In the genomic region with DNA sequence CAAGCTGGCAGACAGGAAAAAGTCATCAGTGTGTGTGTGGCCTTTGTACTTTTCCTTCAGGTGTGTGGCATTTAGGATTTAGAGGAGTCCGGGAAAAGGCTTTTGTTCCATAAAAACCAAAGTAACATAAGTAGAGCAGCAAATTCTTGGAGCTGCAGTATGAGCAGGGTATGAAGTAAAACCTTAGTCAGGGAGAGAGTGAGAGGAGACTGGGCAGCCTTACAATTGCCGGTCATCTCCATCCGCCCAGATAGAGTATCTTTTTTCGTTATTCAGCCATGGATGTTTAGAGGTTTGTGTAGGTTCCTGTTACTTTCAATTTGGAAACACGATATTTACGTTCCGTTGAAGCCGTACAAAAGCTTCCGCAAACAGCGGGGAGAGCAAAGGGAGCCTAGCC, we compare ENCODE assay signal across 28 mouse cellular contexts.
A peak's percentile ranks its signal among the peaks of the same experiment; 100 is the strongest.
DNase-seq lines count a peak whose midpoint lies in the region; ATAC-seq lines count a peak whose summit lies in the region.
"Had no signal": no experiment of that assay in that cellular context is flagged by ENCODE, and none has a peak within 500 bp of the region (broad histone marks: within the 10 kb centered on the region; RNA-seq: fewer than 3 reads in every experiment).

No protein-coding gene starts in this region.

- H3K4me3 ChIP-seq in heart, embryonic 16.5 days (ENCODE audit: low read length), result no peak overlapping the region
- H3K4me3 ChIP-seq in heart, embryonic 12.5 days, result no peak overlapping the region
- no peak overlapping the region for H3K4me3 ChIP-seq in limb, embryonic 15.5 days
- H3K4me3 ChIP-seq in limb, embryonic 10.5 days, result no peak overlapping the region
- H3K4me3 ChIP-seq: hindbrain, embryonic 10.5 days; hindbrain, embryonic 15.5 days; limb, embryonic 12.5 days; megakaryocyte, embryonic 14.5 days; midbrain, embryonic 12.5 days; neural tube, embryonic 13.5 days had no signal

- WGBS in heart, embryonic 16.5 days, result 70% methylated on average over 10 of the region's 10 CpGs
- 78% methylated on average over 10 of the region's 10 CpGs for WGBS in heart, embryonic 12.5 days
- 62% methylated on average over 10 of the region's 10 CpGs for WGBS in limb, embryonic 15.5 days
- 93% methylated on average over 10 of the region's 10 CpGs for WGBS in limb, embryonic 10.5 days

- peaks cover 6% of the 10 kb centered on the region; the same call in 1 of the 2 replicates for H3K36me3 ChIP-seq in heart, embryonic 16.5 days (ENCODE audit: control insufficient read depth, insufficient read depth)
- peaks cover 21% of the 10 kb centered on the region for H3K36me3 ChIP-seq in heart, embryonic 12.5 days
- no peaks in the 10 kb centered on the region; the same call in 1 of the 2 replicates for H3K36me3 ChIP-seq in limb, embryonic 15.5 days
- H3K36me3 ChIP-seq in limb, embryonic 10.5 days, result peaks cover 13% of the 10 kb centered on the region; the same call in 1 of the 2 replicates
- H3K36me3 ChIP-seq: hindbrain, embryonic 15.5 days; midbrain, embryonic 12.5 days; neural tube, embryonic 13.5 days had no signal

- 0 out of 2 replicates have a peak overlapping the region, but pooled peaks have one; percentile 17 for H3K4me2 ChIP-seq in heart, embryonic 16.5 days (ENCODE audit: low read depth, low read length)
- no peak overlapping the region for H3K4me2 ChIP-seq in heart, embryonic 12.5 days
- 0 out of 2 replicates have a peak overlapping the region, but pooled peaks have one; percentile 12 for H3K4me2 ChIP-seq in limb, embryonic 15.5 days
- H3K4me2 ChIP-seq: hindbrain, embryonic 15.5 days; limb, embryonic 12.5 days; liver, embryonic 11.5 days; midbrain, embryonic 12.5 days; neural tube, embryonic 13.5 days had no signal

- H3K9ac ChIP-seq in heart, embryonic 16.5 days (ENCODE audit: low read length), result no peak overlapping the region
- H3K9ac ChIP-seq in heart, embryonic 12.5 days, result no peak overlapping the region
- H3K9ac ChIP-seq in limb, embryonic 15.5 days, result no peak overlapping the region
- H3K9ac ChIP-seq: hindbrain, embryonic 15.5 days; limb, embryonic 12.5 days; midbrain, embryonic 12.5 days; neural tube, embryonic 13.5 days had no signal

- H3K4me1 ChIP-seq in heart, embryonic 16.5 days (ENCODE audit: control insufficient read depth, insufficient read depth, low read length), result peaks cover 14% of the 10 kb centered on the region
- peaks cover 19% of the 10 kb centered on the region for H3K4me1 ChIP-seq in heart, embryonic 12.5 days (replicated peaks)
- no peaks in the 10 kb centered on the region for H3K4me1 ChIP-seq in limb, embryonic 15.5 days
- H3K4me1 ChIP-seq in limb, embryonic 10.5 days, result no peaks in the 10 kb centered on the region
- H3K4me1 ChIP-seq: hindbrain, embryonic 10.5 days; hindbrain, embryonic 15.5 days; limb, embryonic 12.5 days; midbrain, embryonic 12.5 days; neural tube, embryonic 13.5 days had no signal

- H3K9me3 ChIP-seq in heart, embryonic 16.5 days (replicated peaks; ENCODE audit: control insufficient read depth, low read length), result no peaks in the 10 kb centered on the region
- H3K9me3 ChIP-seq in heart, embryonic 12.5 days (replicated peaks), result no peaks in the 10 kb centered on the region
- no peaks in the 10 kb centered on the region for H3K9me3 ChIP-seq in limb, embryonic 15.5 days
- H3K9me3 ChIP-seq in limb, embryonic 10.5 days (replicated peaks), result no peaks in the 10 kb centered on the region
- H3K9me3 ChIP-seq: hindbrain, embryonic 10.5 days; hindbrain, embryonic 15.5 days; limb, embryonic 12.5 days; megakaryocyte, embryonic 14.5 days; midbrain, embryonic 12.5 days; neural tube, embryonic 13.5 days had no signal

- no peaks in the 10 kb centered on the region for H3K27me3 ChIP-seq in heart, embryonic 16.5 days (ENCODE audit: control insufficient read depth, insufficient read depth, low read length)
- no peaks in the 10 kb centered on the region for H3K27me3 ChIP-seq in heart, embryonic 12.5 days (replicated peaks)
- no peaks in the 10 kb centered on the region for H3K27me3 ChIP-seq in limb, embryonic 15.5 days
- H3K27me3 ChIP-seq in limb, embryonic 10.5 days (ENCODE audit: low read depth, poor library complexity, severe bottlenecking), result no peaks in the 10 kb centered on the region
- H3K27me3 ChIP-seq: hindbrain, embryonic 15.5 days; limb, embryonic 12.5 days; megakaryocyte, embryonic 14.5 days; midbrain, embryonic 12.5 days; neural tube, embryonic 13.5 days had no signal

- no peak for DNase-seq in frontal cortex, postnatal 25 days (ENCODE audit: low spot score in 2 of 2)
- no peak for DNase-seq in limb, embryonic 10.5 days (ENCODE audit: low spot score)
- DNase-seq in B cell, adult 2 months, result no peak
- no peak for DNase-seq in ovary, postnatal 36 days (ENCODE audit: low spot score)
- DNase-seq: adrenal gland, postnatal 14 days; cerebellum, adult 11-12 months; cerebellum, adult 9-11 months; embryo, embryonic 11 days; gastrocnemius, postnatal 10 days; kidney, adult 11 months; kidney, postnatal 36 days; layer of hippocampus, postnatal 36 days; lung, postnatal 4 days; thymus, postnatal 14 days had no signal

- peak overlapping the region; percentile 4; the same call in 1 of the 2 replicates for H3K27ac ChIP-seq in heart, embryonic 16.5 days (ENCODE audit: low read length)
- no peak overlapping the region for H3K27ac ChIP-seq in heart, embryonic 12.5 days (ENCODE audit: poor library complexity, severe bottlenecking)
- 0 out of 2 replicates have a peak overlapping the region, but pooled peaks have one; percentile 11 for H3K27ac ChIP-seq in limb, embryonic 15.5 days
- no peak overlapping the region for H3K27ac ChIP-seq in limb, embryonic 10.5 days
- H3K27ac ChIP-seq: hindbrain, embryonic 10.5 days; hindbrain, embryonic 15.5 days; limb, embryonic 12.5 days; midbrain, embryonic 12.5 days; neural tube, embryonic 13.5 days had no signal

- peak; percentile 72 for ATAC-seq in frontal cortex, adult (ENCODE audit: low TSS enrichment)
- ATAC-seq in heart, embryonic 16.5 days (replicated peaks; ENCODE audit: extremely low read depth, insufficient read depth, low FRiP score), result no peak
- no peak for ATAC-seq in heart, embryonic 12.5 days (ENCODE audit: insufficient number of reproducible peaks, low FRiP score)
- ATAC-seq in limb, embryonic 15.5 days (ENCODE audit: insufficient number of reproducible peaks, low FRiP score, low TSS enrichment, low read depth), result no peak
- ATAC-seq: CD4-positive, CD25-positive, alpha-beta regulatory T cell, adult 4 months; forebrain, embryonic 14.5 days; inflammation-experienced regulatory T-cells, adult 6 months had no signal

Comparison
In these comparisons a context has a peak if more than half of its experiments do, and no peak if none do; other contexts are left out.
1. H3K27ac ChIP-seq: peak in heart, embryonic 16.5 days (single experiment) and limb, embryonic 15.5 days (single experiment); none in heart, embryonic 12.5 days (single experiment) and limb, embryonic 10.5 days (single experiment).